Mouse (Mus musculus) forebrain, embryonic 11.5 days (tissue): ENCODE results near the gene Agtpbp1. TPM values are rescaled to one million over a fixed set of nuclear protein-coding genes. Genes with fewer than 3 reads are reported as not detected.

Experiments
- ATAC-seq: fragments of 200-750 bp; cut with Nextera tagmentation; replicated peaks from 2 replicates; pipeline ENCODE4 v1.8.0; 2017; ENCODE audit warnings: moderate TSS enrichment; ENCODE audit not compliant: low FRiP score
- DNase-seq: peaks from one replicate; pipeline ENCODE4 v3.0.0-alpha.2; 2017; ENCODE audit warnings: low spot score
- H3K27ac ChIP-seq: fragments of 300-500 bp; sonication (generic); 2 replicates; pipeline ENCODE4 v1.5.1; 2014; ENCODE audit warnings: low read depth, low read length
- H3K27me3 ChIP-seq: fragments of 300-500 bp; sonication (generic); 2 replicates; pipeline ENCODE4 v1.6.1; 2014; ENCODE audit warnings: mild to moderate bottlenecking, low read length, mixed read lengths; ENCODE audit not compliant: control insufficient read depth, insufficient read depth
- H3K36me3 ChIP-seq: fragments of 300-500 bp; sonication (generic); 2 replicates; pipeline ENCODE4 v1.6.1; 2014; ENCODE audit warnings: mild to moderate bottlenecking, low read length, moderate library complexity, mixed read lengths; ENCODE audit not compliant: control insufficient read depth, insufficient read depth
- H3K4me1 ChIP-seq: fragments of 300-500 bp; sonication (generic); replicated peaks from 2 replicates; pipeline ENCODE4 v1.6.1; 2014; ENCODE audit warnings: low read length, mixed read lengths; ENCODE audit not compliant: control insufficient read depth, insufficient read depth
- H3K4me2 ChIP-seq: fragments of 300-500 bp; sonication (generic); 2 replicates; pipeline ENCODE4 v1.6.1; 2014; ENCODE audit warnings: low read depth, mild to moderate bottlenecking, low read length, moderate library complexity, mixed read lengths; ENCODE audit not compliant: severe bottlenecking
- H3K4me3 ChIP-seq: fragments of 300-500 bp; sonication (generic); 2 replicates; pipeline ENCODE4 v1.5.1; 2014; ENCODE audit warnings: low read depth, low read length
- H3K9ac ChIP-seq: fragments of 300-500 bp; sonication (generic); 2 replicates; pipeline ENCODE4 v1.6.1; 2014; ENCODE audit warnings: low read length
- H3K9me3 ChIP-seq: fragments of 300-500 bp; sonication (generic); 2 replicates; pipeline ENCODE4 v1.6.1; 2016; ENCODE audit warnings: low read length, mixed read lengths; ENCODE audit not compliant: control insufficient read depth
- WGBS: fragments of 180-500 bp; shearing (Covaris S2); extraction: QIAGEN DNeasy Blood & Tissue Kit; methylation state at CpG from one replicate; pipeline ENCODE4 v1.1.7; 2014; 5-methylcytosine and 5-hydroxymethylcytosine counted together
- polyA plus RNA-seq: library from polyadenylated mRNA; unstranded; fragments of >200 nt; fragmentation: Nextera tagmentation; extraction: Ambion mirVana; gene quantifications from 2 replicates; pipeline ENCODE4 v1.2.1, GENCODE M21; 2014

Gene Agtpbp1
- polyA plus RNA-seq, 1 experiment from 2014 or later = 21.0 TPM

DNA sequence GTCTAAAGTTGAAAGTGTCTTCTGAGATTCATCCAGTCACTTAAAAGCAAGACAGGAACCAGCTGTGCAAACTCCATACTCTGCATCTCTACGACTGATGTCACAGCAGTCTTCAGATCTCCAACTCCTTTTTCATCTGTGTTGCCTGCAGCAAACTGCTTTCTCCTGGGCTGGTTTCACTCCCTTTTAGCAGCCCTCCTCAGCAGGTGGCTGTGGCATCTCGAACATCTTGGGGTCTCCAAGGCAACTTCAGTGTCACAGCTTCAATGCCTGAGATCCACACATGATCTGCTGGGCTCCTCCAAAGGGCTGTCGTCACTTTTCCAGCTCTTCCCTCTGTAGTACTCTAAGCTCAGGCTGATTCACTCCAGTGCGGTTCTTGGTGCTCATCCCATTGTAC, 5.7 kb upstream of the Agtpbp1 start:
- WGBS = 93% methylated on average over 4 of the region's 4 CpGs
- Histone ChIP-seq H3K27ac (no peak overlapping the region), H3K4me2 (no peak overlapping the region), H3K4me3 (no peak overlapping the region), H3K27me3 (no peaks in the 10 kb centered on the region), H3K9me3 (no peaks in the 10 kb centered on the region), H3K36me3 (no peaks in the 10 kb centered on the region; the same call in none of the 2 replicates), H3K4me1 (peaks cover 5% of the 10 kb centered on the region; the same call in 1 of the 2 replicates), H3K9ac (no peak overlapping the region)
- no peak for DNase-seq
- no peak for ATAC-seq

DNA sequence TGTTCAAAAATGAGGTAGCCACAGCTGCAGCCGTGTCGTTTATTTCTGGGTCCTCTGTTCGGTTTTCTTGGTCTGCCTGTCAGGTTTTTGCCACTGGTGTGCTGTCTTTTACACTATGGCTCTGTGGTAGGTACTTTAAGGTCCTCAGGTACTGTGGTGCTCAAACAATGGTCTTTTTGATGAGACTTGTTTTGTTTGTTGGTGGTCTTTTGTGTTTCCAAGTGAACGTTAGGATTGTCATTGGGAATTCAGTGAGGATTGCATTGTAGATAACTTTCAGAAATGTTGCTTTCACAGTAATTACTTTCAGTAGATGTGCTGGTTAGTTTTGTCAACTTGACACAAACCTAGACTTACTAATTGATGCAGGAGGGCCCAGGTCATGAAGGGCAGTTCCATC, 4.6 kb upstream of the Agtpbp1 start:
- 82% methylated on average over 4 of the region's 4 CpGs for WGBS
- Histone ChIP-seq H3K4me3 (no peak overlapping the region), H3K27ac (no peak overlapping the region), H3K4me1 (peaks cover 5% of the 10 kb centered on the region; the same call in 1 of the 2 replicates), H3K27me3 (no peaks in the 10 kb centered on the region), H3K9ac (no peak overlapping the region), H3K9me3 (no peaks in the 10 kb centered on the region), H3K36me3 (no peaks in the 10 kb centered on the region; the same call in none of the 2 replicates), H3K4me2 (no peak overlapping the region)
- ATAC-seq (no peak), DNase-seq (no peak)

DNA sequence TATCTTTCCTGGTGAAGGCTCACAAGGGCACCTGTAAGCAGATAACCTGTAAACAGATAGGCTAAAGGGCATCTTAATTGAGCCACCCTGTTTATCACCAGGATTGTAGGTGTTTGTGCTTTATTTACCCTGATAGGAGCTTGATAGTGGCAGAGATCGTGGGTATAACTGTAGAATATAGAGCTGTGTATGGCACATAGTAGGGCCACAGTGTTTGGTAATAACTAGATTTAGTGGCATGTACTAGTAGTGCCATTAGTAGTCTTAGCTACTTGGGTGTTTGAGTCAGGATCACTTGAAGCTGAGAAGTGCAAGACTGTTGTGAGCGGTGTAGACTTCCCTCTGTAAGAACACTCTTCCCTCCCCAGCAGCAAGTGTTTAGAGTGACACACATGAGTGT, 2.2 kb upstream of the Agtpbp1 start:
- no peak for DNase-seq
- Histone ChIP-seq H3K27me3 (no peaks in the 10 kb centered on the region), H3K36me3 (no peaks in the 10 kb centered on the region; the same call in none of the 2 replicates), H3K9me3 (no peaks in the 10 kb centered on the region), H3K4me1 (peaks cover 8% of the 10 kb centered on the region; the same call in 1 of the 2 replicates), H3K9ac (no peak overlapping the region), H3K4me3 (no peak overlapping the region), H3K4me2 (no peak overlapping the region), H3K27ac (no peak overlapping the region)
- no peak for ATAC-seq
- 92% methylated on average over 2 of the region's 2 CpGs for WGBS

DNA sequence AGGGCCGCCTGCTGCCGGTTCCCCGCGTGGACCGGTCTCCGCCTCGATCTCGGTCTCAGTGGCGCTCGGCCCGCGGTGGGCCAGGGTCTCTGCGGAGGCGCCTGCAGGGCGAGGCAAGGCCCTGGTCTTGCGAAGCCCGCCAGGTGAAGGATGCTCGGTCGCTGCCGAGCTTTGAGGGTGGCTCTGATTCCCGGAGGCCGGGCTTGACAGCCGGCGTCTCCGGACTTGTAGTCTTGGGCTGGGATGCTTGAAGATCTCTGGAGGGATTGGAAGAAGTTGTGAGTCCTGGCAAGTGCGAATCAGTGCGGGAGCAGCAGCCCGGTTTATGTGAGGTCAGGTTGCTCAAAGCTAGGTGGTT, 600 bp upstream of the Agtpbp1 start:
- WGBS = 0% methylated on average over 28 of the region's 28 CpGs
- ATAC-seq = no peak
- Histone ChIP-seq H3K9me3 (no peaks in the 10 kb centered on the region), H3K27me3 (no peaks in the 10 kb centered on the region), H3K27ac (peak overlapping the region; percentile 64), H3K4me1 (peaks cover 8% of the 10 kb centered on the region; the same call in 1 of the 2 replicates), H3K4me3 (peak overlapping the region; percentile 92), H3K9ac (peak overlapping the region; percentile 86), H3K4me2 (peak overlapping the region; percentile 91), H3K36me3 (no peaks in the 10 kb centered on the region; the same call in none of the 2 replicates)
- DNase-seq = peak; percentile 82

DNA sequence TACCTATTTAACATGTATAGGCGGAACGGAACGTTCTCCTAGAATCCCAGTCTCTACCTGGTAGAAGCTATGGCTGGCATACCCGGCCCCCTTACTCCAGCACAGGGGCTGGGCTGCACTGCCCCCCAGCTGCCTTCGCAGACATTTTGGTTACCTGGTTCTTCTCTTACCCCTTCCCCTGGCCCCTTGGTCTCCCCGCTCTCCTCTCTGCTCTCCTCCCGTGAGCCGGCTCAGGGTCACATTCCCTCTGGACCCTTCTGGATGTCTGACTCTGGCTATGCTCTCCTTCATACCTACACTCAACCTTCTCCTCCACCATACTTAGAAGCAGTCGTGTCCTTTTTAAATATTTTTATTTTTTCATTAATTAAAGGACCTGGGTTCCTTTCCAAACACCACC, 546 bp downstream of the Agtpbp1 start:
- peak overlapping the region; percentile 91 for H3K4me2 ChIP-seq
- H3K36me3 ChIP-seq = no peaks in the 10 kb centered on the region; the same call in 1 of the 2 replicates
- H3K9me3 ChIP-seq = no peaks in the 10 kb centered on the region
- H3K4me3 ChIP-seq = peak overlapping the region; percentile 92
- no peaks in the 10 kb centered on the region for H3K27me3 ChIP-seq
- peak; percentile 49 for ATAC-seq
- peaks cover 8% of the 10 kb centered on the region; the same call in 1 of the 2 replicates for H3K4me1 ChIP-seq
- no peak overlapping the region for H3K27ac ChIP-seq
- WGBS = 2% methylated on average over 9 of the region's 9 CpGs
- DNase-seq = peak; percentile 57
- peak overlapping the region; percentile 71 for H3K9ac ChIP-seq

DNA sequence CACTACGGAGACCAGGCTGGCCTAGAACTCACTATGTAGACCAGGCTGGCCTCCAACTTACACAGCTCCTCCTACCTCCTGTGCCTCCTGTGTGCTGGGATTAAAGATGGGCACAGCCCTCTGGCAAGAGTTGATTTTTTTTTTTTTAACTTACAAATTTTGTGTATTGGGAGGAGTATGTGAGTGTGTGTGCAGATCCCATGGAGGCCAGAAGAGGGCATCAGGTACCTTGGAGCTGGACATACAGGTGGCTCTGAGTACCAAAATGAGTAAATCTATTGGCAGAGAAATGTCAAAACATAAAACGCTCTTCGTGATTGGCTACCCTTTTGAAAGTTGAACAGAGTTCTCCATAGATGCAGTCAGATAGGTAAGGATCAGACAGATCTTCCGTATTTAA, 4.1 kb downstream of the Agtpbp1 start:
- WGBS = 93% methylated on average over 4 of the region's 4 CpGs
- no peak overlapping the region for H3K9ac ChIP-seq
- ATAC-seq (no peak), DNase-seq (no peak)
- H3K9me3 ChIP-seq = no peaks in the 10 kb centered on the region
- no peaks in the 10 kb centered on the region for H3K27me3 ChIP-seq
- H3K36me3 ChIP-seq = no peaks in the 10 kb centered on the region
- H3K4me1 ChIP-seq = peaks cover 3% of the 10 kb centered on the region; the same call in 1 of the 2 replicates
- H3K4me2 ChIP-seq = no peak overlapping the region
- H3K4me3 ChIP-seq = no peak overlapping the region
- H3K27ac ChIP-seq = no peak overlapping the region

DNA sequence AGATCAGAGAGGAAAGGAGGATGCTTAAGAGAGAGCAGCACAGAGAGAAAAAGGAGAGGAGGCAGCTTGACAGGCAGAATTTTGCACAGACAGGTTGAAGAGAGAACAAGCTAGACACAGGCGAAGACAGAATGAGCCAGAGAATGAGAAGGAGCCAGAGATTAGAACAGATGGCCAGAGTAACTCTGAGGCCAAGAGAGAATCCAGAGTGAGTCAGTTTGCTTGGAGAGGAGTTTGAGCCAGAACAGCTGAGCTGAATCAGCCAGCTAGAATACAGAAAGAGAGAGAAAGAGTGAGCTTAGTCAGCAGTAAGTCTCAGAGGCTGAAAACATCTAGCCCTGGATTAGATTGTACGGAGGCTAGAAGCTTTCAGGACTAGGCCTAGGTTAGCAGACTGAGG, 12.5 kb downstream of the Agtpbp1 start:
- Histone ChIP-seq H3K36me3 (no peaks in the 10 kb centered on the region), H3K9ac (no peak overlapping the region), H3K4me3 (no peak overlapping the region), H3K27me3 (no peaks in the 10 kb centered on the region), H3K4me2 (no peak overlapping the region), H3K27ac (no peak overlapping the region), H3K4me1 (no peaks in the 10 kb centered on the region), H3K9me3 (no peaks in the 10 kb centered on the region)
- DNase-seq (no peak), ATAC-seq (no peak)
- WGBS = 91% methylated on average over 2 of the region's 2 CpGs

DNA sequence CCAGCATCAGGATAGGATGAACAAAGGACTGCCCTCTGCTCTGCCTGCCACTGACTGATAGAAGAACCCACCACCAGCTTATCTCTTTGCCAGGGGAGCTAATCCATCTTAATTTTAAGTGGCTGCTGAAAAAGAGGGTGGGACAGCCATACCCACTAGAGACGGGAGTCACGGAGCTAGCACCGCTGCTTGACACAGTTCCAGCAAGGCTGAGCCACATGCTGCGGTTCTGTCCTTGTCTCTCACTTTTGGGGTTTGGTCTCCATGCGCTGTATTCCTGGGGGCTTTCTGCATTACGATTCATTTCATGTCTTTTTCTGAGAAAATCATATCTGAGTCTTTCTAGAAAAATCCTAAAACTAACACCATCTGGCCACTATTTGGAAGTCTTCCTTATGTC, 13.9 kb downstream of the Agtpbp1 start:
- DNase-seq (no peak), ATAC-seq (no peak)
- Histone ChIP-seq H3K36me3 (no peaks in the 10 kb centered on the region), H3K4me1 (no peaks in the 10 kb centered on the region), H3K4me2 (no peak overlapping the region), H3K27me3 (no peaks in the 10 kb centered on the region), H3K27ac (no peak overlapping the region), H3K4me3 (no peak overlapping the region), H3K9me3 (no peaks in the 10 kb centered on the region), H3K9ac (no peak overlapping the region)
- 91% methylated on average over 6 of the region's 6 CpGs for WGBS

DNA sequence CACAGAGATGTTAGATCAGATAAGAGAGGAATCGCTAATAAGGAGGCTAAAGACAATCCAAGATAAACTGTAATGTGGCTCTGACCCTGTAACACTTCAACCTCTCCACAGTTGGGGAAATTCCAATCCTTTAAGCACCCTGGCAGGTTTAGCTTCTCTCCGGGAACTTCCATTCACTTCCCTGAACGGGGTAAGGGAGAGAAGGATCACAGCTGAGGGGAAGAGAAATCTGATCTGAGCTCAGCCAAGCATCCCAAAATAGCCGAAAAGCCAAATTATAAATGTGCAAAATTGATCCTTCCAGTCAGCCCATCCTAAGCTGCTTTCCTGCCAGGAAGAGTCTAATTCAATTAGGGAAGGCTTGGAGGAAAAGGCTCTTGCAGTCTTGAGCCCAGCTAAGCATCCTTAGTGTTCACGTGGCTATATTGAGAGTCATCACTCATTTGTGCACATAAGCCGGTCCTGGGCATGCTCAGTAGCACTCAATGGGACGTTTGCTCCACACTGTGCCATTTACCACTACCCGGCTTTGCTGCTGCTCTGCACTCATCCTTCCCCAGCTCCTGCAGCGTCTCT, 19.0 kb downstream of the Agtpbp1 start:
- Histone ChIP-seq H3K4me1 (no peaks in the 10 kb centered on the region), H3K9me3 (no peaks in the 10 kb centered on the region), H3K36me3 (no peaks in the 10 kb centered on the region), H3K4me3 (no peak overlapping the region), H3K27ac (no peak overlapping the region), H3K27me3 (no peaks in the 10 kb centered on the region), H3K9ac (no peak overlapping the region), H3K4me2 (no peak overlapping the region)
- 62% methylated on average over 9 of the region's 9 CpGs for WGBS
- no peak for ATAC-seq
- DNase-seq = no peak
